Mouse (Mus musculus) ES-E14 (cell line): ENCODE measurements around the gene Nwd1. TPM values are rescaled to one million over a fixed set of nuclear protein-coding genes. Genes with fewer than 3 reads are reported as not detected.

Source experiments
- DNase-seq: peaks from one replicate; pipeline ENCODE4 v3.0.0-alpha.2; 2013; ENCODE audit warnings: low read depth, low spot score
- H3K27ac ChIP-seq: 2 replicates; pipeline ENCODE4 v1.5.1; 2012; ENCODE audit warnings: low read depth, mild to moderate bottlenecking, low read length, moderate library complexity, mixed read lengths; ENCODE audit not compliant: poor library complexity, insufficient read depth, severe bottlenecking
- H3K36me3 ChIP-seq: 2 replicates; pipeline ENCODE4 v1.6.1; 2012; ENCODE audit warnings: mild to moderate bottlenecking, low read length, moderate library complexity, mixed read lengths; ENCODE audit not compliant: control insufficient read depth, poor library complexity, insufficient read depth, severe bottlenecking
- H3K4me1 ChIP-seq, 2 experiments: fragments of 150-350 bp in 1 of 2; sonication (generic) in 1 of 2; 2 replicates each; pipeline ENCODE4 v1.6.1; 2012; ENCODE audit warnings: low read length in 2 of 2, mild to moderate bottlenecking in 1 of 2, mixed read lengths in 1 of 2; ENCODE audit not compliant: control insufficient read depth in 2 of 2, insufficient read depth in 2 of 2, poor library complexity in 1 of 2
- H3K4me3 ChIP-seq, 2 experiments: fragments of 150-350 bp in 1 of 2; sonication (generic) in 1 of 2; 2 replicates each; pipeline ENCODE4 v1.5.1; 2012; ENCODE audit warnings: low read length in 2 of 2, low read depth in 1 of 2, mild to moderate bottlenecking in 1 of 2, mixed read lengths in 1 of 2; ENCODE audit not compliant: insufficient read depth in 1 of 2, poor library complexity in 1 of 2, severe bottlenecking in 1 of 2
- H3K9ac ChIP-seq: 2 replicates; pipeline ENCODE4 v1.6.1; 2012; ENCODE audit warnings: low read depth, mild to moderate bottlenecking, low read length, mixed read lengths; ENCODE audit not compliant: poor library complexity, insufficient read depth, severe bottlenecking
- H3K9me3 ChIP-seq: fragments of 150-350 bp; sonication (generic); 2 replicates; pipeline ENCODE4 v1.6.1; 2012; ENCODE audit warnings: low read depth, mild to moderate bottlenecking, low read length; ENCODE audit not compliant: control insufficient read depth, insufficient read depth
- CHD2 ChIP-seq: IDR thresholded peaks from 2 replicates; pipeline ENCODE4 v1.6.1; 2014; ENCODE audit warnings: mild to moderate bottlenecking, low read depth, low read length, inconsistent platforms
- HCFC1 ChIP-seq: IDR thresholded peaks from 2 replicates; pipeline ENCODE4 v1.6.1; 2012; ENCODE audit warnings: low read length, inconsistent platforms, borderline replicate concordance; ENCODE audit not compliant: insufficient read depth
- MAFK ChIP-seq: IDR thresholded peaks from 2 replicates; pipeline ENCODE4 v1.6.1; 2014; ENCODE audit warnings: mild to moderate bottlenecking, low read depth, low read length, inconsistent platforms; ENCODE audit not compliant: insufficient read depth
- ZC3H11A ChIP-seq: IDR thresholded peaks from 2 replicates; pipeline ENCODE4 v1.6.1; 2012; ENCODE audit warnings: low read depth, mild to moderate bottlenecking, inconsistent platforms, low read length, borderline replicate concordance
- ZNF384 ChIP-seq: IDR thresholded peaks from 2 replicates; pipeline ENCODE4 v1.6.1; 2012; ENCODE audit warnings: low read depth, low read length, inconsistent platforms
- in situ Hi-C, 2 experiments: fragments of 600-800 bp; cut with MboI; formaldehyde crosslinking; loops; one replicate each; pipeline ENCODE4 v1.15.1; 2025; ENCODE audit warnings: low sequenced_read_pairs in 2 of 2, inconsistent platforms in 1 of 2; ENCODE audit not compliant: unreplicated experiment in 2 of 2
- total RNA-seq: library from RNA; depleted of rRNA; stranded (reverse); fragments of 300-350 nt; gene quantifications from 2 replicates; pipeline ENCODE4 v1.2.3, GENCODE M21; 2012

Gene Nwd1
- total RNA-seq, 1 experiment, result 0.76 TPM

- H3K4me3 ChIP-seq, result no peak overlapping the region
- no peaks in the 10 kb centered on the region for H3K9me3 ChIP-seq
- H3K9ac ChIP-seq, result no peak overlapping the region
- TF ChIP-seq ZC3H11A, result no peak
- no peak for TF ChIP-seq HCFC1
- TF ChIP-seq CHD2, result no peak
- no peak for TF ChIP-seq MAFK
- TF ChIP-seq ZNF384, result no peak
- H3K4me1 ChIP-seq, result peaks cover 0 to 7% of the 10 kb centered on the region in 2 experiments; a peak in 1 of 4 replicates
- H3K36me3 ChIP-seq, result peaks cover 58% of the 10 kb centered on the region
- DNase-seq, result no peak
- no peak overlapping the region for H3K27ac ChIP-seq
- in situ Hi-C loops, result no loop called here
Measured at GRCm38 (mm10) chr8:72735001-72735400, 88.5 kb downstream of the Nwd1 start.

GRCm38 (mm10) chr8:72736868-72737267, 90.4 kb downstream of the Nwd1 start:
- in situ Hi-C loops, result no loop called here
- Histone ChIP-seq H3K36me3 (peaks cover 43% of the 10 kb centered on the region), H3K9ac (no peak overlapping the region), H3K27ac (no peak overlapping the region), H3K4me1 (peaks cover 0 to 7% of the 10 kb centered on the region in 2 experiments; a peak in 1 of 4 replicates), H3K4me3 (no peak overlapping the region), H3K9me3 (no peaks in the 10 kb centered on the region)
- no peak for DNase-seq
- TF ChIP-seq HCFC1 (no peak), MAFK (no peak), ZNF384 (no peak), ZC3H11A (no peak), CHD2 (no peak)

GRCm38 (mm10) chr8:72746061-72746460, 99.5 kb downstream of the Nwd1 start:
- H3K27ac ChIP-seq, result no peak overlapping the region

GRCm38 (mm10) chr8:72749846-72750245, 103.3 kb downstream of the Nwd1 start:
- TF ChIP-seq HCFC1 (no peak), CHD2 (no peak), ZNF384 (no peak), ZC3H11A (no peak), MAFK (no peak)
- Histone ChIP-seq H3K4me1 (peaks cover 0 to 3% of the 10 kb centered on the region in 2 experiments; a peak in 1 of 4 replicates), H3K36me3 (peaks cover 35% of the 10 kb centered on the region), H3K27ac (no peak overlapping the region), H3K4me3 (peak overlapping the region; percentile 51 to 68), H3K9me3 (no peaks in the 10 kb centered on the region), H3K9ac (peak overlapping the region; percentile 23; the same call in 1 of the 2 replicates)
- no peak for DNase-seq
- in situ Hi-C loops, result no loop called here

More at GRCm38 (mm10) chr8:72746061-72746460, 99.5 kb downstream of the Nwd1 start:
- Histone ChIP-seq H3K4me1 (peaks cover 0 to 3% of the 10 kb centered on the region in 2 experiments; a peak in 1 of 4 replicates), H3K36me3 (peaks cover 31% of the 10 kb centered on the region), H3K4me3 (no peak overlapping the region), H3K9me3 (no peaks in the 10 kb centered on the region), H3K9ac (no peak overlapping the region)
- in situ Hi-C loops, result no loop called here
- peak; percentile 51 for DNase-seq
- TF ChIP-seq ZC3H11A (peak; percentile 7; the same call in 1 of the 2 replicates), MAFK (no peak)

- Histone ChIP-seq H3K36me3 (peaks cover 35% of the 10 kb centered on the region), H3K27ac (no peak overlapping the region), H3K9ac (peak overlapping the region; percentile 23; the same call in 1 of the 2 replicates), H3K9me3 (no peaks in the 10 kb centered on the region), H3K4me1 (peaks cover 0 to 3% of the 10 kb centered on the region in 2 experiments; a peak in 1 of 4 replicates), H3K4me3 (peak overlapping the region; percentile 51 to 68; a peak in 3 of 4 replicates)
- no peak for DNase-seq
- in situ Hi-C loops, result no loop called here
- TF ChIP-seq MAFK, result no peak
- TF ChIP-seq ZNF384, result no peak
- no peak for TF ChIP-seq ZC3H11A
- no peak for TF ChIP-seq HCFC1
- no peak for TF ChIP-seq CHD2
Measured at GRCm38 (mm10) chr8:72750266-72750665, 103.8 kb downstream of the Nwd1 start.
